Mouse (Mus musculus): ENCODE results near the gene Dst. TPM values are rescaled to one million over a fixed set of nuclear protein-coding genes. Genes with fewer than 3 reads are reported as not detected.
A peak's percentile ranks its signal among the peaks of the same experiment; 100 is the strongest.

Gene Dst
- polyA plus RNA-seq, 1 experiment from 2014 or later: 24.9 TPM

- no peak overlapping the region for H3K27ac ChIP-seq (ENCODE audit: low read depth, low read length)
- H3K9me3 ChIP-seq (replicated peaks; ENCODE audit: control insufficient read depth, low read length): no peaks in the 10 kb centered on the region
- H3K36me3 ChIP-seq (ENCODE audit: control insufficient read depth, insufficient read depth, low read length): no peaks in the 10 kb centered on the region
- no peak overlapping the region for H3K4me2 ChIP-seq (ENCODE audit: low read length)
- no peaks in the 10 kb centered on the region for H3K27me3 ChIP-seq (replicated peaks; ENCODE audit: control insufficient read depth, insufficient read depth, low read length)
- WGBS: 93% methylated on average over 6 of the region's 6 CpGs
- no peaks in the 10 kb centered on the region for H3K4me1 ChIP-seq (ENCODE audit: control insufficient read depth, insufficient read depth, low read length)
- no peak overlapping the region for H3K9ac ChIP-seq (ENCODE audit: low read length)
- ATAC-seq: no peak
- no peak for DNase-seq (ENCODE audit: low spot score)
- H3K4me3 ChIP-seq (ENCODE audit: low read depth, low read length): no peak overlapping the region
Observed at GRCm38 (mm10) chr1:33955626-33956025, 47.6 kb downstream of the Dst start.

DNA sequence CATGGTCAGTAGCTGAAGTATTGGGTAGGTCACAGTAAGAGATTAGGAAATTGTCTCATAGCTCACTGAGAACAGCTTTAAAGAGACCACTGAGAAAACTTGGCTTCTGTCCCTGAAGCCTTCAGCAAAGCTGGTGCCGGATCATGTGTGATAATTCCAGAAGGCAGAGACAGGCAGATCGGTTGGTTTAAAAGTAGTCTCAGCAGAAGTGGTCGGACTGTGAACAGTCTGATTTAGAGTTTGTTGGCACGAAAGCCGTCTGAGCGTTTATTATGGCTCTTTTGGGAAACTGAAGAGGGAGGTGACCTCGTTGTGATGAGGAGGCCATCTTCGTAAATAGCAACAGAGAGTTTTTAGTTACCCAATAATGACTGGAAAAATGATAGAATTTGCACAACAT, 52.4 kb downstream of the Dst start:
- DNase-seq (ENCODE audit: low spot score): peak; percentile 30
- 79% methylated on average over 8 of the region's 8 CpGs for WGBS
- Histone ChIP-seq H3K4me2 (ENCODE audit: low read length) (no peak overlapping the region), H3K4me3 (ENCODE audit: low read depth, low read length) (no peak overlapping the region), H3K27ac (ENCODE audit: low read depth, low read length) (no peak overlapping the region), H3K27me3 (replicated peaks; ENCODE audit: control insufficient read depth, insufficient read depth, low read length) (no peaks in the 10 kb centered on the region), H3K4me1 (ENCODE audit: control insufficient read depth, insufficient read depth, low read length) (no peaks in the 10 kb centered on the region), H3K36me3 (ENCODE audit: control insufficient read depth, insufficient read depth, low read length) (no peaks in the 10 kb centered on the region), H3K9me3 (replicated peaks; ENCODE audit: control insufficient read depth, low read length) (no peaks in the 10 kb centered on the region), H3K9ac (ENCODE audit: low read length) (no peak overlapping the region)
- ATAC-seq: no peak

GRCm38 (mm10) chr1:33964643-33965042, 56.6 kb downstream of the Dst start:
- H3K9ac ChIP-seq (ENCODE audit: low read length): no peak overlapping the region
- 53% methylated on average over 5 of the region's 5 CpGs for WGBS
- peak; percentile 76 for DNase-seq (ENCODE audit: low spot score)

GRCm38 (mm10) chr1:33965824-33966223, 57.8 kb downstream of the Dst start:
- no peak overlapping the region for H3K4me2 ChIP-seq (ENCODE audit: low read length)
- 88% methylated on average over 4 of the region's 4 CpGs for WGBS

More at GRCm38 (mm10) chr1:33964643-33965042, 56.6 kb downstream of the Dst start:
- Histone ChIP-seq H3K27me3 (replicated peaks; ENCODE audit: control insufficient read depth, insufficient read depth, low read length) (no peaks in the 10 kb centered on the region), H3K4me2 (ENCODE audit: low read length) (no peak overlapping the region), H3K4me3 (ENCODE audit: low read depth, low read length) (no peak overlapping the region), H3K36me3 (ENCODE audit: control insufficient read depth, insufficient read depth, low read length) (no peaks in the 10 kb centered on the region), H3K27ac (ENCODE audit: low read depth, low read length) (no peak overlapping the region), H3K9me3 (replicated peaks; ENCODE audit: control insufficient read depth, low read length) (no peaks in the 10 kb centered on the region), H3K4me1 (ENCODE audit: control insufficient read depth, insufficient read depth, low read length) (no peaks in the 10 kb centered on the region)
- peak; percentile 26; the same call in 1 of the 2 replicates for ATAC-seq

GRCm38 (mm10) chr1:33966328-33966727, 58.3 kb downstream of the Dst start:
- Histone ChIP-seq H3K4me3 (ENCODE audit: low read depth, low read length) (no peak overlapping the region), H3K36me3 (ENCODE audit: control insufficient read depth, insufficient read depth, low read length) (no peaks in the 10 kb centered on the region), H3K9ac (ENCODE audit: low read length) (no peak overlapping the region), H3K27me3 (replicated peaks; ENCODE audit: control insufficient read depth, insufficient read depth, low read length) (no peaks in the 10 kb centered on the region), H3K4me1 (ENCODE audit: control insufficient read depth, insufficient read depth, low read length) (no peaks in the 10 kb centered on the region), H3K4me2 (ENCODE audit: low read length) (no peak overlapping the region), H3K27ac (ENCODE audit: low read depth, low read length) (no peak overlapping the region), H3K9me3 (replicated peaks; ENCODE audit: control insufficient read depth, low read length) (no peaks in the 10 kb centered on the region)
- ATAC-seq (peak; percentile 47), DNase-seq (ENCODE audit: low spot score) (peak; percentile 88)
- 30% methylated on average over 6 of the region's 6 CpGs for WGBS

More at GRCm38 (mm10) chr1:33965824-33966223, 57.8 kb downstream of the Dst start:
- Histone ChIP-seq H3K27me3 (replicated peaks; ENCODE audit: control insufficient read depth, insufficient read depth, low read length) (no peaks in the 10 kb centered on the region), H3K4me1 (ENCODE audit: control insufficient read depth, insufficient read depth, low read length) (no peaks in the 10 kb centered on the region), H3K9ac (ENCODE audit: low read length) (no peak overlapping the region), H3K27ac (ENCODE audit: low read depth, low read length) (no peak overlapping the region), H3K36me3 (ENCODE audit: control insufficient read depth, insufficient read depth, low read length) (no peaks in the 10 kb centered on the region), H3K9me3 (replicated peaks; ENCODE audit: control insufficient read depth, low read length) (no peaks in the 10 kb centered on the region), H3K4me3 (ENCODE audit: low read depth, low read length) (no peak overlapping the region)
- ATAC-seq (0 out of 2 replicates have a peak, but pooled peaks have one; percentile 14), DNase-seq (ENCODE audit: low spot score) (no peak)

DNA sequence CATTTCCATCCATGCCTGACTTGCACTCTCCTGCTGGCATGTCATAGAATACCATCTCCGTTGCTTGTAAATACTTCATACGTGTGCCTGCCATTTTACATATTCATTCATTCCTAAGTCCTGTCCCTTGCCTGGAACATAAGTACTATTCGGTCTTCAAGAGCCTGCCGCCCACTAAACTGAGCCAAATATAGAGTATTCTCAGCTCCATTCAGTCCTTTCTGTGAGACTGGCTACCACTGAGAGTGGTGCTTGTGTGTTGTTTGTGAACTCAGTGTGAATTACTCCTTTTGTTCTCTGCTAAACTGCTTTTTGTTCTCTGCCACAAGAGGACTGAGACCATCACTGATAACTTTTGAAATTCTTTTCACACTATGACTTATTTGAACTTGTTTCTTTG, 59.2 kb downstream of the Dst start:
- Histone ChIP-seq H3K36me3 (ENCODE audit: control insufficient read depth, insufficient read depth, low read length) (no peaks in the 10 kb centered on the region), H3K27ac (ENCODE audit: low read depth, low read length) (no peak overlapping the region), H3K9me3 (replicated peaks; ENCODE audit: control insufficient read depth, low read length) (no peaks in the 10 kb centered on the region), H3K9ac (ENCODE audit: low read length) (no peak overlapping the region), H3K4me1 (ENCODE audit: control insufficient read depth, insufficient read depth, low read length) (no peaks in the 10 kb centered on the region), H3K4me2 (ENCODE audit: low read length) (no peak overlapping the region), H3K4me3 (ENCODE audit: low read depth, low read length) (no peak overlapping the region), H3K27me3 (replicated peaks; ENCODE audit: control insufficient read depth, insufficient read depth, low read length) (no peaks in the 10 kb centered on the region)
- no peak for DNase-seq (ENCODE audit: low spot score)
- ATAC-seq: no peak
- WGBS: 47% methylated on average over 4 of the region's 4 CpGs

- no peak overlapping the region for H3K27ac ChIP-seq (ENCODE audit: low read depth, low read length)
- no peaks in the 10 kb centered on the region for H3K4me1 ChIP-seq (ENCODE audit: control insufficient read depth, insufficient read depth, low read length)
- no peak overlapping the region for H3K4me2 ChIP-seq (ENCODE audit: low read length)
- 76% methylated on average over 2 of the region's 2 CpGs for WGBS
- no peaks in the 10 kb centered on the region for H3K27me3 ChIP-seq (replicated peaks; ENCODE audit: control insufficient read depth, insufficient read depth, low read length)
- H3K4me3 ChIP-seq (ENCODE audit: low read depth, low read length): no peak overlapping the region
- ATAC-seq (no peak), DNase-seq (ENCODE audit: low spot score) (no peak)
- H3K9me3 ChIP-seq (replicated peaks; ENCODE audit: control insufficient read depth, low read length): no peaks in the 10 kb centered on the region
- H3K36me3 ChIP-seq (ENCODE audit: control insufficient read depth, insufficient read depth, low read length): no peaks in the 10 kb centered on the region
- H3K9ac ChIP-seq (ENCODE audit: low read length): no peak overlapping the region
Observed at GRCm38 (mm10) chr1:33969910-33970309, 61.9 kb downstream of the Dst start.

DNA sequence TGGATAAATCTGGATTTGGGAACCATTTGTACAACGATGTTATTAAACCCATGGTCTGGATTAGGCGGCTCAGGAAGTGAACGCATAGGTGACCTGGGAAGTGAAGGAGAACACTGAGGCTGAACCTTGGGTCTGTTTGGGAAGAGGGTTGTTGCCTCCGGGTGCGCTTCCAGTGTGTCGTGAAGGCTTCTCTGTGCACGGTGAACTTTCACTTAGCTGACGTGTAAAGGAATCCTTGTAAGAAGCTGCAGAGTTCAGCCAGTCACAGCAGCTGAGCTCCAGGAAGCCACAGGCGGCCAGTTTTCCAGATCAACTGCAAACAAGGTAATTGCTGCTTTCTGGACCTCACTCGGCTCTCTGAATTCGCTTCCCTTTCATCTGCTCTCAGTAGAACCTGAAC, 66.4 kb downstream of the Dst start:
- no peaks in the 10 kb centered on the region for H3K27me3 ChIP-seq (replicated peaks; ENCODE audit: control insufficient read depth, insufficient read depth, low read length)
- WGBS: 90% methylated on average over 11 of the region's 11 CpGs

DNA sequence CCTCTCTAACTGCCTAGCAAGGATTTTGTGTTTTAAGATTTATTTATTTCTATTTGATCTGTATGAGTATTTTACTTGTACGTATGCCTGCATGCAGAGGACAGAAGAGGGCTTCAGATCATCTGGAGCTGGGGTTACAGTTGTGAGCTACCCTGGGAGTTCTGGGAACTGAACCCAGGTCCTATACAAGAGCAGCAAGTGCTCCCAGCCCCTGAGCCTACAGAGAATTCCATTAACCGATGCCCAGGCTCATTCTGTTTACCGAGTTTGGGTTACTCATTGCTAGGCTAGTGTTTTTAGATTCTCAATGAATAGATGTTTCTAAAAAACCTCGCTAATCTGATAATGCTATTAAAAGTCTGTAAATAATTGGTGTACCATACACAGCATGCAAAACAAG, 67.3 kb downstream of the Dst start:
- no peak for ATAC-seq
- H3K4me3 ChIP-seq (ENCODE audit: low read depth, low read length): no peak overlapping the region
- H3K9ac ChIP-seq (ENCODE audit: low read length): no peak overlapping the region
- no peaks in the 10 kb centered on the region for H3K9me3 ChIP-seq (replicated peaks; ENCODE audit: control insufficient read depth, low read length)
- WGBS: 56% methylated on average over 4 of the region's 4 CpGs
- H3K4me1 ChIP-seq (ENCODE audit: control insufficient read depth, insufficient read depth, low read length): no peaks in the 10 kb centered on the region
- no peak overlapping the region for H3K4me2 ChIP-seq (ENCODE audit: low read length)
- no peak overlapping the region for H3K27ac ChIP-seq (ENCODE audit: low read depth, low read length)
- no peaks in the 10 kb centered on the region for H3K36me3 ChIP-seq (ENCODE audit: control insufficient read depth, insufficient read depth, low read length)
- H3K27me3 ChIP-seq (replicated peaks; ENCODE audit: control insufficient read depth, insufficient read depth, low read length): no peaks in the 10 kb centered on the region
- DNase-seq (ENCODE audit: low spot score): no peak

More for the DNA sequence above, 66.4 kb downstream of the Dst start:
- H3K9ac ChIP-seq (ENCODE audit: low read length): no peak overlapping the region
- H3K4me2 ChIP-seq (ENCODE audit: low read length): no peak overlapping the region
- H3K27ac ChIP-seq (ENCODE audit: low read depth, low read length): no peak overlapping the region
- DNase-seq (ENCODE audit: low spot score): no peak
- H3K4me1 ChIP-seq (ENCODE audit: control insufficient read depth, insufficient read depth, low read length): no peaks in the 10 kb centered on the region
- H3K4me3 ChIP-seq (ENCODE audit: low read depth, low read length): no peak overlapping the region
- H3K9me3 ChIP-seq (replicated peaks; ENCODE audit: control insufficient read depth, low read length): no peaks in the 10 kb centered on the region
- no peak for ATAC-seq
- no peaks in the 10 kb centered on the region for H3K36me3 ChIP-seq (ENCODE audit: control insufficient read depth, insufficient read depth, low read length)

All from forebrain, embryonic 14.5 days (tissue).